Mouse (Mus musculus): Measurements from ENCODE around the gene Ccnjl. TPM values are rescaled to one million over a fixed set of nuclear protein-coding genes. Genes with fewer than 3 reads are reported as not detected.

The Ccnjl gene
- polyA plus RNA-seq, 1 experiment, result 7.9 TPM

- 89% methylated on average over 7 of the region's 7 CpGs for WGBS
- no peak overlapping the region for H3K4me3 ChIP-seq (ENCODE audit: low read depth, low read length)
These were observed 23.4 kb upstream of the Ccnjl start for GRCm38 (mm10) chr11:43505188-43505587.

GRCm38 (mm10) chr11:43507976-43508375 is 20.6 kb upstream of the Ccnjl start:
- TF ChIP-seq POLR2A (IDR thresholded peaks at IDR 0.05; ENCODE audit: low read depth, low read length), result no peak
- no peak for TF ChIP-seq CTCF (IDR thresholded peaks at IDR 0.05; ENCODE audit: extremely low read depth, insufficient read length, insufficient replicate concordance, low read depth, low read length)
- Histone ChIP-seq H3K4me1 (ENCODE audit: control insufficient read depth, insufficient read depth, insufficient read length, low read length) (no peaks in the 10 kb centered on the region), H3K27ac (ENCODE audit: insufficient read depth, low read depth, low read length) (no peak overlapping the region), H3K27me3 (ENCODE audit: control insufficient read depth, insufficient read depth, low read length) (no peaks in the 10 kb centered on the region), H3K36me3 (ENCODE audit: control insufficient read depth, insufficient read depth, low read length) (no peaks in the 10 kb centered on the region), H3K4me3 (ENCODE audit: low read depth, low read length) (no peak overlapping the region)
- WGBS, result 86% methylated on average over 6 of the region's 6 CpGs

More at GRCm38 (mm10) chr11:43505188-43505587, 23.4 kb upstream of the Ccnjl start:
- TF ChIP-seq CTCF (IDR thresholded peaks at IDR 0.05; ENCODE audit: extremely low read depth, insufficient read length, insufficient replicate concordance, low read depth, low read length), result no peak
- TF ChIP-seq POLR2A (IDR thresholded peaks at IDR 0.05; ENCODE audit: low read depth, low read length), result no peak
- Histone ChIP-seq H3K4me1 (ENCODE audit: control insufficient read depth, insufficient read depth, insufficient read length, low read length) (no peaks in the 10 kb centered on the region), H3K27me3 (ENCODE audit: control insufficient read depth, insufficient read depth, low read length) (no peaks in the 10 kb centered on the region), H3K36me3 (ENCODE audit: control insufficient read depth, insufficient read depth, low read length) (no peaks in the 10 kb centered on the region), H3K27ac (ENCODE audit: insufficient read depth, low read depth, low read length) (no peak overlapping the region)

- no peaks in the 10 kb centered on the region for H3K36me3 ChIP-seq (ENCODE audit: control insufficient read depth, insufficient read depth, low read length)
- TF ChIP-seq POLR2A (IDR thresholded peaks at IDR 0.05; ENCODE audit: low read depth, low read length) (no peak), CTCF (IDR thresholded peaks at IDR 0.05; ENCODE audit: extremely low read depth, insufficient read length, insufficient replicate concordance, low read depth, low read length) (no peak)
- H3K4me1 ChIP-seq (ENCODE audit: control insufficient read depth, insufficient read depth, insufficient read length, low read length), result no peaks in the 10 kb centered on the region
- 90% methylated on average over 5 of the region's 5 CpGs for WGBS
- H3K27me3 ChIP-seq (ENCODE audit: control insufficient read depth, insufficient read depth, low read length), result no peaks in the 10 kb centered on the region
- H3K4me3 ChIP-seq (ENCODE audit: low read depth, low read length), result no peak overlapping the region
- no peak overlapping the region for H3K27ac ChIP-seq (ENCODE audit: insufficient read depth, low read depth, low read length)
These were observed 18.7 kb upstream of the Ccnjl start for GRCm38 (mm10) chr11:43509878-43510277.

GRCm38 (mm10) chr11:43512661-43513190 is 15.9 kb upstream of the Ccnjl start:
- H3K27me3 ChIP-seq (ENCODE audit: control insufficient read depth, insufficient read depth, low read length), result no peaks in the 10 kb centered on the region
- H3K4me1 ChIP-seq (ENCODE audit: control insufficient read depth, insufficient read depth, insufficient read length, low read length), result 0 out of 2 replicates have a peak, but pooled peaks cover 2% of the 10 kb centered on the region
- no peaks in the 10 kb centered on the region for H3K36me3 ChIP-seq (ENCODE audit: control insufficient read depth, insufficient read depth, low read length)
- WGBS, result 75% methylated on average over 2 of the region's 2 CpGs
- no peak overlapping the region for H3K27ac ChIP-seq (ENCODE audit: insufficient read depth, low read depth, low read length)
- no peak overlapping the region for H3K4me3 ChIP-seq (ENCODE audit: low read depth, low read length)
- TF ChIP-seq POLR2A (IDR thresholded peaks at IDR 0.05; ENCODE audit: low read depth, low read length), result no peak
- TF ChIP-seq CTCF (IDR thresholded peaks at IDR 0.05; ENCODE audit: extremely low read depth, insufficient read length, insufficient replicate concordance, low read depth, low read length), result no peak

- TF ChIP-seq CTCF (IDR thresholded peaks at IDR 0.05; ENCODE audit: extremely low read depth, insufficient read length, insufficient replicate concordance, low read depth, low read length), result peak; percentile 49; the same call in 1 of the 2 replicates
- TF ChIP-seq POLR2A (IDR thresholded peaks at IDR 0.05; ENCODE audit: low read depth, low read length), result no peak
- H3K4me1 ChIP-seq (ENCODE audit: control insufficient read depth, insufficient read depth, insufficient read length, low read length), result peaks cover 4% of the 10 kb centered on the region; the same call in 1 of the 2 replicates
- H3K4me3 ChIP-seq (ENCODE audit: low read depth, low read length), result no peak overlapping the region
- H3K27ac ChIP-seq (ENCODE audit: insufficient read depth, low read depth, low read length), result no peak overlapping the region
- H3K27me3 ChIP-seq (ENCODE audit: control insufficient read depth, insufficient read depth, low read length), result no peaks in the 10 kb centered on the region
- H3K36me3 ChIP-seq (ENCODE audit: control insufficient read depth, insufficient read depth, low read length), result no peaks in the 10 kb centered on the region
- WGBS, result 50% methylated on average over 8 of the region's 8 CpGs
These were observed 12.1 kb upstream of the Ccnjl start for GRCm38 (mm10) chr11:43516344-43517021.

- Histone ChIP-seq H3K4me1 (ENCODE audit: control insufficient read depth, insufficient read depth, insufficient read length, low read length) (peaks cover 4% of the 10 kb centered on the region; the same call in 1 of the 2 replicates), H3K4me3 (ENCODE audit: low read depth, low read length) (no peak overlapping the region), H3K36me3 (ENCODE audit: control insufficient read depth, insufficient read depth, low read length) (no peaks in the 10 kb centered on the region), H3K27me3 (ENCODE audit: control insufficient read depth, insufficient read depth, low read length) (no peaks in the 10 kb centered on the region), H3K27ac (ENCODE audit: insufficient read depth, low read depth, low read length) (no peak overlapping the region)
- TF ChIP-seq POLR2A (IDR thresholded peaks at IDR 0.05; ENCODE audit: low read depth, low read length), result no peak
- TF ChIP-seq CTCF (IDR thresholded peaks at IDR 0.05; ENCODE audit: extremely low read depth, insufficient read length, insufficient replicate concordance, low read depth, low read length), result no peak
- 93% methylated on average over 11 of the region's 11 CpGs for WGBS
These were observed 10.9 kb upstream of the Ccnjl start for GRCm38 (mm10) chr11:43517641-43518040.

- peaks cover 4% of the 10 kb centered on the region; the same call in 1 of the 2 replicates for H3K4me1 ChIP-seq (ENCODE audit: control insufficient read depth, insufficient read depth, insufficient read length, low read length)
- TF ChIP-seq CTCF (IDR thresholded peaks at IDR 0.05; ENCODE audit: extremely low read depth, insufficient read length, insufficient replicate concordance, low read depth, low read length) (no peak), POLR2A (IDR thresholded peaks at IDR 0.05; ENCODE audit: low read depth, low read length) (no peak)
- H3K27ac ChIP-seq (ENCODE audit: insufficient read depth, low read depth, low read length), result no peak overlapping the region
- H3K36me3 ChIP-seq (ENCODE audit: control insufficient read depth, insufficient read depth, low read length), result no peaks in the 10 kb centered on the region
- H3K27me3 ChIP-seq (ENCODE audit: control insufficient read depth, insufficient read depth, low read length), result no peaks in the 10 kb centered on the region
- no peak overlapping the region for H3K4me3 ChIP-seq (ENCODE audit: low read depth, low read length)
These were observed 10.5 kb upstream of the Ccnjl start for GRCm38 (mm10) chr11:43518086-43518485.
